Mouse (Mus musculus): ENCODE measurements around the gene Tacr2. TPM values are rescaled to one million over a fixed set of nuclear protein-coding genes. Genes with fewer than 3 reads are reported as not detected.

The Tacr2 gene
- polyA plus RNA-seq, 1 experiment = not detected

GRCm38 (mm10) chr10:62252496-62253235 is 428 bp downstream of the Tacr2 start:
- TF ChIP-seq POLR2A (IDR thresholded peaks at IDR 0.05; ENCODE audit: low read depth, low read length) (no peak), CTCF (conservative IDR thresholded peaks at IDR 0.05; ENCODE audit: insufficient read depth, insufficient read length, low read depth, low read length) (no peak)
- Histone ChIP-seq H3K4me3 (ENCODE audit: insufficient read depth, low read depth, low read length) (no peak overlapping the region), H3K27me3 (replicated peaks; ENCODE audit: control insufficient read depth, insufficient read depth, low read length) (no peaks in the 10 kb centered on the region), H3K36me3 (ENCODE audit: control insufficient read depth, insufficient read depth, low read length) (no peaks in the 10 kb centered on the region), H3K27ac (ENCODE audit: insufficient read depth, low read depth, low read length) (no peak overlapping the region), H3K4me1 (ENCODE audit: control insufficient read depth, insufficient read depth, low read length) (no peaks in the 10 kb centered on the region)
- no peak for DNase-seq
- 83% methylated on average over 27 of the region's 27 CpGs for WGBS

- Histone ChIP-seq H3K27me3 (replicated peaks; ENCODE audit: control insufficient read depth, insufficient read depth, low read length) (no peaks in the 10 kb centered on the region), H3K27ac (ENCODE audit: insufficient read depth, low read depth, low read length) (no peak overlapping the region), H3K4me3 (ENCODE audit: insufficient read depth, low read depth, low read length) (no peak overlapping the region), H3K4me1 (ENCODE audit: control insufficient read depth, insufficient read depth, low read length) (no peaks in the 10 kb centered on the region), H3K36me3 (ENCODE audit: control insufficient read depth, insufficient read depth, low read length) (no peaks in the 10 kb centered on the region)
- no peak for TF ChIP-seq POLR2A (IDR thresholded peaks at IDR 0.05; ENCODE audit: low read depth, low read length)
- no peak for TF ChIP-seq CTCF (conservative IDR thresholded peaks at IDR 0.05; ENCODE audit: insufficient read depth, insufficient read length, low read depth, low read length)
- no peak for DNase-seq
- 90% methylated on average over 5 of the region's 5 CpGs for WGBS
Observed at GRCm38 (mm10) chr10:62258298-62258697, 6.1 kb downstream of the Tacr2 start.

GRCm38 (mm10) chr10:62261115-62261886 is 9.1 kb downstream of the Tacr2 start:
- 19% methylated on average over 18 of the region's 18 CpGs for WGBS
- no peak overlapping the region for H3K27ac ChIP-seq (ENCODE audit: insufficient read depth, low read depth, low read length)
- peak; percentile 64 for TF ChIP-seq CTCF (conservative IDR thresholded peaks at IDR 0.05; ENCODE audit: insufficient read depth, insufficient read length, low read depth, low read length)
- TF ChIP-seq POLR2A (IDR thresholded peaks at IDR 0.05; ENCODE audit: low read depth, low read length) = no peak
- no peaks in the 10 kb centered on the region for H3K4me1 ChIP-seq (ENCODE audit: control insufficient read depth, insufficient read depth, low read length)
- H3K36me3 ChIP-seq (ENCODE audit: control insufficient read depth, insufficient read depth, low read length) = no peaks in the 10 kb centered on the region
- peak; percentile 61 for DNase-seq
- no peak overlapping the region for H3K4me3 ChIP-seq (ENCODE audit: insufficient read depth, low read depth, low read length)
- no peaks in the 10 kb centered on the region for H3K27me3 ChIP-seq (replicated peaks; ENCODE audit: control insufficient read depth, insufficient read depth, low read length)

GRCm38 (mm10) chr10:62264299-62264698 is 12.1 kb downstream of the Tacr2 start:
- H3K4me1 ChIP-seq (ENCODE audit: control insufficient read depth, insufficient read depth, low read length) = no peaks in the 10 kb centered on the region
- H3K27me3 ChIP-seq (replicated peaks; ENCODE audit: control insufficient read depth, insufficient read depth, low read length) = no peaks in the 10 kb centered on the region
- no peaks in the 10 kb centered on the region for H3K36me3 ChIP-seq (ENCODE audit: control insufficient read depth, insufficient read depth, low read length)
- no peak for DNase-seq
- WGBS = 74% methylated on average over 2 of the region's 2 CpGs
- H3K4me3 ChIP-seq (ENCODE audit: insufficient read depth, low read depth, low read length) = no peak overlapping the region
- H3K27ac ChIP-seq (ENCODE audit: insufficient read depth, low read depth, low read length) = no peak overlapping the region
- TF ChIP-seq POLR2A (IDR thresholded peaks at IDR 0.05; ENCODE audit: low read depth, low read length) = no peak
- no peak for TF ChIP-seq CTCF (conservative IDR thresholded peaks at IDR 0.05; ENCODE audit: insufficient read depth, insufficient read length, low read depth, low read length)

- no peak for DNase-seq
- Histone ChIP-seq H3K4me3 (ENCODE audit: insufficient read depth, low read depth, low read length) (no peak overlapping the region), H3K27ac (ENCODE audit: insufficient read depth, low read depth, low read length) (no peak overlapping the region), H3K27me3 (replicated peaks; ENCODE audit: control insufficient read depth, insufficient read depth, low read length) (no peaks in the 10 kb centered on the region), H3K36me3 (ENCODE audit: control insufficient read depth, insufficient read depth, low read length) (no peaks in the 10 kb centered on the region; the same call in 1 of the 2 replicates), H3K4me1 (ENCODE audit: control insufficient read depth, insufficient read depth, low read length) (no peaks in the 10 kb centered on the region)
- TF ChIP-seq CTCF (conservative IDR thresholded peaks at IDR 0.05; ENCODE audit: insufficient read depth, insufficient read length, low read depth, low read length) (no peak), POLR2A (IDR thresholded peaks at IDR 0.05; ENCODE audit: low read depth, low read length) (no peak)
- 78% methylated on average over 16 of the region's 16 CpGs for WGBS
Observed at GRCm38 (mm10) chr10:62269278-62269677, 17.0 kb downstream of the Tacr2 start.

- TF ChIP-seq POLR2A (IDR thresholded peaks at IDR 0.05; ENCODE audit: low read depth, low read length) (no peak), CTCF (conservative IDR thresholded peaks at IDR 0.05; ENCODE audit: insufficient read depth, insufficient read length, low read depth, low read length) (peak; percentile 78)
- H3K27me3 ChIP-seq (replicated peaks; ENCODE audit: control insufficient read depth, insufficient read depth, low read length) = no peaks in the 10 kb centered on the region
- no peak overlapping the region for H3K27ac ChIP-seq (ENCODE audit: insufficient read depth, low read depth, low read length)
- peak; percentile 87 for DNase-seq
- no peaks in the 10 kb centered on the region; the same call in none of the 2 replicates for H3K36me3 ChIP-seq (ENCODE audit: control insufficient read depth, insufficient read depth, low read length)
- 17% methylated on average over 4 of the region's 4 CpGs for WGBS
- no peaks in the 10 kb centered on the region for H3K4me1 ChIP-seq (ENCODE audit: control insufficient read depth, insufficient read depth, low read length)
- H3K4me3 ChIP-seq (ENCODE audit: insufficient read depth, low read depth, low read length) = no peak overlapping the region
Observed at GRCm38 (mm10) chr10:62275235-62275634, 23.0 kb downstream of the Tacr2 start.
